Mouse (Mus musculus): ENCODE results near the gene Arid1b. TPM values are rescaled to one million over a fixed set of nuclear protein-coding genes. Genes with fewer than 3 reads are reported as not detected.
A peak's percentile ranks its signal among the peaks of the same experiment; 100 is the strongest.

The Arid1b gene
- total RNA-seq, 2 experiments from 2014 or later: 100 to 110 TPM

DNA sequence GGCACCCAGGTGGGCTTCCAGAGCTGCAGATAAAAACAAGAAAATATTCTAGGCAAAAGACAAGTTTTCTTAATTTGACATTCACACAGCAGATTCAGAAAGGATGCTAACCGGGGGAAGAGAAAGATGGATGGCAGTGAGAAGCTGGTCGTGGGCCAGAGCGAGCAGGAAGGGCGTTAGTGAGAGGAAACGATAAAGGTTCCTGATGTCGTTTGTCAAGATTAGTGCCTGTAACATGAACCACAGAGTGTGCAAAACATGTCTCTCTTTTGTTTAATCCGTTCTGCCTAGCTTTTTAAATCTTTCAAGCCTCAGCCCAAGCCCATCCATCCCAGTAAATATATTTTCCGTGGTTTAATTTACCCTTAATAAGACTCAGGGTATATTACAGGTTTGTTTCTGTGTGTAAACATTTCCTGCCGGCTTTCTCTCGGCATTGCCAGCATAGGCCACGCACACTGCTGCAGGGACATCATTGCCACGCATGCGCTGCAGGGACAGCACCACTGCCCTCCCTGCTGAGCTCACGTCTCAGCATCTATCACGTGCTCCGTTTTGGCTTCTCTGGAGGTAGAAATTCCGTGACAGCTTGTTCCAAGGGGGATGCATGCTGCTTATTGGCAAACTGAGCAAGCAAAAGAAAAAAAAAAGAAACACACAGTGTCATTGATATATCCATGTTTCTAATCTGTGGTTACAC is 255.0 kb downstream of the Arid1b start:
- DNase-seq: peak; percentile 49 to 63

DNA sequence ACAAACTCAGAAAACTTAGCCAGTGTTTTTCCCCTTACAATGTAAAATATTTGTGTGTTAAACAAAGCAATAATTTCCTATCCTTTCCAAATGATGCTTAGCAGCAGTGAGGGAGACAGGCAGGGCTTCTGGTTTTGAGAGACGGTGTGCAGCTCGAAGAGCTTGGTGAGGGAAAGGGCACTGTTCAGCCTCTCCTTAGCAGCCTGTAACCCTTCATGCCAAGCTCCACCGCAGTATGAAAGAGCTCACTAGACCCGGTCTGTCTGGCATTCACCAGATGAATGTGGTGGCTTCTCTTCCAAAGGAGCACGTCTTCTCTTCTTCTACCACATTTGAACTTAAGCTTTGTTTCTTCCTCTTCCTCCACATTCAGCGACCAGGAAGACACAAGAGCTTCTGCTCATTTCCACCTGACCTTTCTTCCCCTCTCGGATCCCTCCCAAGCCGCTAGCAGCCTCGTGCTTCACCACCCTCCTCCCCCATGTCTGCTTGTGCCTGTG is 255.6 kb downstream of the Arid1b start:
- DNase-seq: no peak

GRCm38 (mm10) chr17:5252436-5252835 is 258.3 kb downstream of the Arid1b start:
- peak; percentile 59 to 74 for DNase-seq

- DNase-seq: no peak
Measured at GRCm38 (mm10) chr17:5254717-5255617, 260.8 kb downstream of the Arid1b start.

DNA sequence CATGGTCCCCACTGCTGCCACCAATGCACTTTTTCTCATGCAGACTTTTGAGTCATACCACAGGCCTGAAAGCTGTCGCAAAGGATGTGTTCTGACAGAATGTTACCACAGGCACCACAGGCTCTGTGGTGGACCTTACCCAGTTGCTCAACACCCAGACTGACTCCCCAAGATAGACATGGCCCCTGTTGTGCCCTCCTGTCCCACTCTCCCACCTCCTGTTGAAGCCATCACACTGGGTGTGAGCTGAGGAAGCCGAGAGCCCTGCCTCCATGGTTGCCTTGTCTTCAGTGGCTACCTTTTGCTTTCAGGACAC is 261.4 kb downstream of the Arid1b start:
- no peak for DNase-seq

DNA sequence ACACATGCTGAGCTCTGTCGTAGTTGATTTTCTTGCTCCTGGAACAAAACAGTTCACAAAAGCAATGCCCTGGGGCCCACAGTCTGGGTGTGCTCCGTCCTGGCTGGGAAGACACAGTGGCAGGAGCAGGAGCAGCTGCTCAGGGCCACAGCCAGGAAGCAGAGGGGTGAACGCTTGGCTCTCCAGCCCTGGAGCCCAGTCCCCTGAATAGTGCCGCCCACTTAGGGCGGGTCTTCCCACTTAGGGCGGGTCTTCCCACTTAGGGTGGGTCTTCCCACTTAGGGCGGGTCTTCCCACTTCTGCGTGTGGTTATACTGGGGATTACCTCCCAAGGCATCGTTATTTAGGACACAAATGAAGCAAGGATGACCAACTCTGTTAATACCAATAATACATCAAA is 264.8 kb downstream of the Arid1b start:
- DNase-seq: no peak

GRCm38 (mm10) chr17:5261131-5261651 is 267.1 kb downstream of the Arid1b start:
- peak; percentile 46 to 50 for DNase-seq

DNA sequence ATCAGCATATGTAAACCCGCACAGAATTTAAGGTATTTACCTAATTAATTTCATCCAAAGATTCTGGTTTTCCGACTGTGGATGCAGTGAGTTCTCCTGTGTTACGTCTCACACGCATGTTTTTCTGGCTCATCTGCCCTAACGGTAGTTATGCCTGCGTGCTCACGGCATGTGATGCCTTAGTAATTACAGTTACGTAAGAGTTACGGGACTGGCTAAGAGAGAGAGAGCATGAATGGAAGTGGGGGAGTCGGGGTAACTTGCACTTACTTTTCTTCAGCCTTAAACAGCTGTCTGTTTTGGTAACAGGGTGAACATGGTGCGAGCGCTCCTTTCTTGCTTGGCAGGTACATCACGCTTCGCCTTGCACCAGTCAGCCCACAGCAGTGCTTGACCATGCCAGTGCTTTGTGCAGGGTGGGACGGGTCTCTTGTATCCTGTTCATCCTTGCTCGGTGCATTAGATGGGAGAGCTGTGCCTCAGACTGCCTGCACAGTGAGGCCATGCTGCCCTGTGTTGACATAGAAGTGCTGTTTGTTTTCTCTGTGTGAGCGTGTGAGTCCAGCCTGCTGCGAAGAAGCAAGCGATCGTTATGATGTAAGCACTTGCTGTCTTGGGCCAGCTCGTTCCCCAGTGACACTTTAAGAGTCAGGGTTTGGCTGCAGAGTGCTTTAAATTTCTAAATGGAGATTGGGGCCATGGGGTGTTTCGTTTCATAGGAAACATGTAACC is 267.9 kb downstream of the Arid1b start:
- DNase-seq: no peak

- DNase-seq: no peak
Measured at GRCm38 (mm10) chr17:5262788-5263187, 268.7 kb downstream of the Arid1b start.

- no peak for DNase-seq
Measured at GRCm38 (mm10) chr17:5264783-5265182, 270.7 kb downstream of the Arid1b start.

- DNase-seq: no peak
Measured at GRCm38 (mm10) chr17:5265615-5266014, 271.5 kb downstream of the Arid1b start.

DNA sequence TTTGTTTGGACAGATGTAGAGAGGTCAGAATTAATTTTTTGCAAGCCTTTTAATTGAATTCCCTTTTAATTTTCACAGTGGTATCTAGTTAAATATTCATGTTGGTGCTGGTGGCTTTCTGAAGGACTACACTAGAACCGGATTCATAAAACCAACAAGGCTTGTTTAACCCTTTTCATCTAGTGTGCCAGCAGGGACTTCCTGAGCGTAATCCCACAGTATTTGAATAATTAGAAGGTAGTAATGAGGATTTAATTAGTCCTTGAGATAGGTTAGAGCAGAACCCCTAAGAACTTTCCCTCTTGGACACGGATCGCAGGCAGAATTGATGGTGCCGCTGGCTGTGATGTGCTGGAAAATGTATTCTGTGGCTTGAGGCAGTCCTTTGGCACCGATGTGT is 273.6 kb downstream of the Arid1b start:
- no peak for DNase-seq

- no peak for DNase-seq
Measured at GRCm38 (mm10) chr17:5269302-5269701, 275.2 kb downstream of the Arid1b start.

DNA sequence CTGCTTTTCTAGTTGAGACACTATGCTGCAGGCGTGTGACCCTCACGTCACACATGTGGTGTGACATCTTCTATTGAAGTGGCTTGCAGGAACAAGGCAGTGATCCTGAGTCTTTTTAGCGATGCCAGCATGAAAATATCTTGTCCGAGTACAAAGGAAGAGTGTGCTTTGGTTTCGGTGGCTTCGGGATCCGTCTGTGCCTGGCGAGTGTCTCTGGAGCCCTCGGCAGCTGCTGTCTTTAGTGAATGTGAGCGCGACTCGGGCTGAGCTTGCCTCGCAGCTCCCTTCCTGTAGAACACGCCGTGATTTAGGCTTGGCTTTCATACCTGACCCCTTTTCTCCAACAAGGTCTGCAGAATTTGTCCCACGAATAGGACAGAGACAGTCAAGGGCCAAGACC is 275.6 kb downstream of the Arid1b start:
- no peak for DNase-seq

GRCm38 (mm10) chr17:5270823-5271222 is 276.7 kb downstream of the Arid1b start:
- no peak for DNase-seq

DNA sequence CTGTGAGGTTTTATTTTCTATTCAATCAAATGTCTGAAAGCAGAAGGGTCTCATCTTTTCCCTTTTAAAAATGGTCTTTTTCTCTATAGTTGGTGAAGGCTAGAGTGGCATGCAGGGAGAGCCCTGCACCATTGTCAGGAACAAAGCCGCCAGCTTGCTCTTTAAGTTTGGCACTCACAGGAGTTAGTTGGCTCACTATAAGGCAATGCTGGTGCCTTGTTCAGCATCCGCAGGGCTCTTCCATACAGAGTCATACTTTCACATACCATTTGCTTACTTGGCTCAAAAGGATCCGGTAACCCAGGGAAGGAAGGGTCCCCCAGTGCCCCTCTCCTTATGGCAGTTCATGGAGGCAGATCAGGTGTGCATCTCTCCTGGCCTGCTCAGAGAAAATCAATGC is 279.0 kb downstream of the Arid1b start:
- no peak for DNase-seq

DNA sequence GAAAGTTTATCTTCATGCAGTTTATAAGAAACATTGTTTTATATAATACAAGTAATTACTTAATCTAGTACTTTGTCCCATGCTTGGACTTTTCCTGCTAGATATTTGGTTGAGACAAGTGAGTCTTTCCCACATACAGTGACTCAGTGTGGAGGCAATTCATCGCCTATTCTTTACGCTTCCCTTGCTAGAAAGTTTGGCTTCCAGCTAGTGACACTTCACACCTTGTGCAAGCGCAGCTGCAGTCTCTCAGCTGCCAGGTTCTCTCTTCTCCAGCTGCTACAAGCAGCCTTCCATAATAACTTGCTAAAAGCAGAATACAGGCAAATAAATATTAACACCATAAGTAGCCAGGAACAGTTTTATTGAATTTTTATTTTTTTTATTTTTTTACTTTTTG is 279.6 kb downstream of the Arid1b start:
- DNase-seq: no peak

GRCm38 (mm10) chr17:5274429-5274828 is 280.3 kb downstream of the Arid1b start:
- DNase-seq: no peak

DNA sequence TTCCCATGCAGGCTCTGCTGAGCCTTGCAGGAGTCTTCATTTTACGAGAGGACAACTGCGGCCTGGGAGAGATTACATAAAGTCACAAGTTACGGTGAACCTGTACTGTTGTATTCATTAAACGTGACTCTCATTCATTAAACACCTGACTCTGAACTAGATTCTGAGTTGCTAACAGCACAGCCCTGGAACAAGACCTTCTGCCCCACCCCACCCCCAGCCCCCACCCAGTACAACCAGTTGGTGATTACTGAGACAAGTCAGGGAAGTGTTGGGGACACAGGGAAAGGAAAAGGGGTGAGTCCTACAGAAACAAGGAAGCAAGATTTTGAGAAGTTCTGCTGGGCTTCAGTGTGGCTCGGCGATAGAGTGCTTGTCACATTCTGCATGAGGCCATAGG is 281.6 kb downstream of the Arid1b start:
- no peak for DNase-seq

GRCm38 (mm10) chr17:5277137-5277871 is 283.2 kb downstream of the Arid1b start:
- no peak for DNase-seq

GRCm38 (mm10) chr17:5280499-5281053 is 286.4 kb downstream of the Arid1b start:
- DNase-seq: no peak

DNA sequence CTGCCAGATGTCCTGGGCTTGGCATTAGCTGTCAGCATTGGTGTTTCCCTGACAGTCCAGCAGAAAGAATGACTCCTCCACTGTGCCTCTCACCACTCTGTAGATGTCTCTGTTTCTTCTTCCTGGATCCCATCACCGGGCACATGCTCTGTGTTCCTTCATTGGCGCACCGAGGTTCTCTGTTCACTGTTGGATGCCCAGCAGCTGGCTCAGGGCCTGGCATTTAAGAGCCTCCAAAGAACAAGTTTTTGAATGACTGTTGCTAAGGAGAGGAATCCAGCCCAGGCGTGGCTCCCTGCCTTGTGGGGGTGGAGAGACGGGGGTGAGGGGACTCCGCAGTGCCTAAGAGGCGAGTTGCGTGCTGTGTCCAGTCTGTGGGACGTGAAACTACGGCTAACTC is 290.7 kb downstream of the Arid1b start:
- DNase-seq: peak; percentile 63
